Mouse (Mus musculus): ENCODE measurements around the gene P2rx1. TPM values are rescaled to one million over a fixed set of nuclear protein-coding genes. Genes with fewer than 3 reads are reported as not detected.

The P2rx1 gene
- polyA plus RNA-seq, 1 experiment = not detected

DNA sequence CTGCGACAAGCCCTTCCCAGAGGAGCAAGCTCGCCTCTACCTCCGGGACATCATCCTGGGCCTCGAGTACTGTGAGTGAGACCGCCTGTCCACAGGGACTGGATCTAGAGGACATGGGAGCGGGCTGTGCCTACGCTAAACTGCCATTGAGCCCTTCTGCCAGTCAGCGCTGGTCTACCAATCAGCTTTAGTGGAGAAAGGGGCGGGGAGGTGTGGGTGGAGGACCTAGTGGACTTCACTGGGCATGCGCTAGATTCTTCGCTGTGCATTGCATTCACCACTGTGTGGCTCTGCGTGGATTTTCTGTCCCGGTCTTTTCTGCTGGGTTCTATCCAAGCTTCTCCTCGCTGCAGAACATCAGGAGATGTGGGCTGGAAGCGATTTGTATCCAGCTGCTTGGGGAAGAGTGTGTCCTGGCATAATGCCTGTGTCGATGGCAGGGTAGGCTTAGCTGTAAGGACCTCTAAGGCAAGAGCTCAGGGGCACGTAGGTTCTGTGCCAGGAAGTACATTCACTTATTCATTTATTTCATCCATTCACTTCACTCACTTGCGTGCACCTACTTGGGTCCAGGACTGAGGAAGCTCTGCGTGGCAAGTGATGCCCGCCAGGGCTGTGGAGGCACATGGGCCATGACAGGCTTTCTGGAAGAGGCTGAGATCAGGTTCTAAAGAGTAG lies 32.1 kb downstream of the P2rx1 start:
- H3K9me3 ChIP-seq (replicated peaks; ENCODE audit: control insufficient read depth, insufficient read depth, low read length, poor library complexity, severe bottlenecking) = no peaks in the 10 kb centered on the region
- TF ChIP-seq EP300 (IDR thresholded peaks at IDR 0.05; ENCODE audit: insufficient read depth, low read depth, low read length) = no peak
- no peak for TF ChIP-seq POLR2A (IDR thresholded peaks at IDR 0.05; ENCODE audit: insufficient read depth, low read length)
- no peak for TF ChIP-seq CTCF (IDR thresholded peaks at IDR 0.05; ENCODE audit: low read depth, low read length)
- no peaks in the 10 kb centered on the region for H3K4me1 ChIP-seq (ENCODE audit: control insufficient read depth, insufficient read depth, low read length)
- H3K9ac ChIP-seq (ENCODE audit: low read depth, poor library complexity, severe bottlenecking) = no peak overlapping the region
- peak overlapping the region; percentile 24 for H3K4me3 ChIP-seq (ENCODE audit: low read depth, low read length)
- no peaks in the 10 kb centered on the region for H3K36me3 ChIP-seq (ENCODE audit: control insufficient read depth, insufficient read depth, low read length, poor library complexity, severe bottlenecking)
- no peak overlapping the region for H3K27ac ChIP-seq (ENCODE audit: insufficient read depth, low read length)
- no peaks in the 10 kb centered on the region for H3K27me3 ChIP-seq (ENCODE audit: control insufficient read depth, insufficient read depth, low read length, poor library complexity, severe bottlenecking)

- no peak overlapping the region for H3K9ac ChIP-seq (ENCODE audit: low read depth, poor library complexity, severe bottlenecking)
- H3K27me3 ChIP-seq (ENCODE audit: control insufficient read depth, insufficient read depth, low read length, poor library complexity, severe bottlenecking) = no peaks in the 10 kb centered on the region
- H3K4me3 ChIP-seq (ENCODE audit: low read depth, low read length) = no peak overlapping the region
- TF ChIP-seq POLR2A (IDR thresholded peaks at IDR 0.05; ENCODE audit: insufficient read depth, low read length) (no peak), EP300 (IDR thresholded peaks at IDR 0.05; ENCODE audit: insufficient read depth, low read depth, low read length) (no peak), CTCF (IDR thresholded peaks at IDR 0.05; ENCODE audit: low read depth, low read length) (no peak)
- no peaks in the 10 kb centered on the region for H3K4me1 ChIP-seq (ENCODE audit: control insufficient read depth, insufficient read depth, low read length)
- H3K36me3 ChIP-seq (ENCODE audit: control insufficient read depth, insufficient read depth, low read length, poor library complexity, severe bottlenecking) = no peaks in the 10 kb centered on the region
- H3K27ac ChIP-seq (ENCODE audit: insufficient read depth, low read length) = no peak overlapping the region
- H3K9me3 ChIP-seq (replicated peaks; ENCODE audit: control insufficient read depth, insufficient read depth, low read length, poor library complexity, severe bottlenecking) = no peaks in the 10 kb centered on the region
Observed at GRCm38 (mm10) chr11:73031536-73031935, 32.6 kb downstream of the P2rx1 start.

DNA sequence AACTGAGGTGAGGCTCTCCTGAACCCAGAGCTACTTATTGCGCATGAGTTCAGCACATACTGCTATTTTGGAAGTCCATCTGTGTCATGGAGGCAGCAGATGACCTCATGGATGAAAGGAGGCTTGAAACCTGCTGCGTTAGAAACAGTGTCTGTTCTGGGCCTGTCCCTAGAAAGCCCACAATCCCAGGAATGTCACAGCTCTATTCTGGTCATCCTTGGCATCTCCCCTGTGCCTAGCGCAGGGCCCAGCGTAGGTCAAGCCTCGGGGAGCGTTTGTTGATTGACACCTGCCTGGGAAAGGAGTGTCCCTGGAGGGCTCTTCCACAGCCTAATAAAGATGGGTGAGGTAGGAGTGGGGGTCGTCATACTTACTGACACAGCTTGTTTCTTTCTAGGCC lies 37.2 kb downstream of the P2rx1 start:
- no peak overlapping the region for H3K9ac ChIP-seq (ENCODE audit: low read depth, poor library complexity, severe bottlenecking)
- no peaks in the 10 kb centered on the region for H3K27me3 ChIP-seq (ENCODE audit: control insufficient read depth, insufficient read depth, low read length, poor library complexity, severe bottlenecking)
- no peaks in the 10 kb centered on the region for H3K9me3 ChIP-seq (replicated peaks; ENCODE audit: control insufficient read depth, insufficient read depth, low read length, poor library complexity, severe bottlenecking)
- H3K36me3 ChIP-seq (ENCODE audit: control insufficient read depth, insufficient read depth, low read length, poor library complexity, severe bottlenecking) = no peaks in the 10 kb centered on the region
- no peaks in the 10 kb centered on the region for H3K4me1 ChIP-seq (ENCODE audit: control insufficient read depth, insufficient read depth, low read length)
- TF ChIP-seq POLR2A (IDR thresholded peaks at IDR 0.05; ENCODE audit: insufficient read depth, low read length) (no peak), EP300 (IDR thresholded peaks at IDR 0.05; ENCODE audit: insufficient read depth, low read depth, low read length) (no peak), CTCF (IDR thresholded peaks at IDR 0.05; ENCODE audit: low read depth, low read length) (no peak)
- no peak overlapping the region for H3K27ac ChIP-seq (ENCODE audit: insufficient read depth, low read length)
- no peak overlapping the region for H3K4me3 ChIP-seq (ENCODE audit: low read depth, low read length)

DNA sequence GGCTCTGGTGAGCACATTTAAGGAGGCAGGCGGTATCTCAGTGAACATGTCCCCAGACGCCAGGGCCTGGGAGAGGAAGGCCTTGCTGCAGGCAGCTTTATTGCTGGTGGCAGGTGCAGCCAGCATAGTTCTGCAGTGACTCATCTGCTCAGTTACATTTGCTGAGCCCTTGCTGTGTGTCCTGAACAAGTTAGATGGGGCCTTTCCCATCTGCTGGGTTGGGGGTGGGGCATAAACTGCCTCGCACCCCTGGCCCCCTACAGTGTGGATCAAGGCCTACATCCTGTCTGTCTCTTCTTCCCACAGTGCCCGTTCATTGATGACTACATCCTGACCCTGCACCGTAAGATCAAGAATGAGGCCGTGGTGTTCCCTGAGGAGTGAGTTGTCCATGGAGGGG lies 38.0 kb downstream of the P2rx1 start:
- no peaks in the 10 kb centered on the region for H3K36me3 ChIP-seq (ENCODE audit: control insufficient read depth, insufficient read depth, low read length, poor library complexity, severe bottlenecking)
- H3K27me3 ChIP-seq (ENCODE audit: control insufficient read depth, insufficient read depth, low read length, poor library complexity, severe bottlenecking) = no peaks in the 10 kb centered on the region
- H3K9ac ChIP-seq (ENCODE audit: low read depth, poor library complexity, severe bottlenecking) = no peak overlapping the region
- H3K4me3 ChIP-seq (ENCODE audit: low read depth, low read length) = no peak overlapping the region
- no peaks in the 10 kb centered on the region for H3K4me1 ChIP-seq (ENCODE audit: control insufficient read depth, insufficient read depth, low read length)
- no peaks in the 10 kb centered on the region for H3K9me3 ChIP-seq (replicated peaks; ENCODE audit: control insufficient read depth, insufficient read depth, low read length, poor library complexity, severe bottlenecking)
- TF ChIP-seq EP300 (IDR thresholded peaks at IDR 0.05; ENCODE audit: insufficient read depth, low read depth, low read length) (peak; percentile 19; the same call in 1 of the 2 replicates), POLR2A (IDR thresholded peaks at IDR 0.05; ENCODE audit: insufficient read depth, low read length) (no peak), CTCF (IDR thresholded peaks at IDR 0.05; ENCODE audit: low read depth, low read length) (no peak)
- no peak overlapping the region for H3K27ac ChIP-seq (ENCODE audit: insufficient read depth, low read length)

DNA sequence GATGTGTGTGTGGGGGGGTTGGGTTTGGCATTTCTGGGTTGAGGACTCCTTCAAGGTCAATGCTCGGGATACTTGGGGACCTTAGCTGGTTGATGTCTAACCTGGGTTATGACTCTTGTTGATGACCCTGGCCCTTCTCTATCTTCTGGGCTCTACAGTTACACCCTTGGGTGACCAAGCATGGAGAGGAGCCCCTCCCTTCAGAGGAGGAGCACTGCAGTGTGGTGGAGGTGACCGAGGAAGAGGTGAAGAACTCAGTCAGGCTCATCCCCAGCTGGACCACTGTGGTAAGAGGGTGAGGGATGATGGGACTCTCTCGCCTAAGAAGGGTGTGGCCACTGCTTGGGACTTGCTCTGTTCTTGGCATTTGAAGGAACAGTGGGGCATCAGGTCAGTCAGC lies 38.8 kb downstream of the P2rx1 start:
- TF ChIP-seq EP300 (IDR thresholded peaks at IDR 0.05; ENCODE audit: insufficient read depth, low read depth, low read length) (no peak), POLR2A (IDR thresholded peaks at IDR 0.05; ENCODE audit: insufficient read depth, low read length) (no peak), CTCF (IDR thresholded peaks at IDR 0.05; ENCODE audit: low read depth, low read length) (no peak)
- Histone ChIP-seq H3K27me3 (ENCODE audit: control insufficient read depth, insufficient read depth, low read length, poor library complexity, severe bottlenecking) (no peaks in the 10 kb centered on the region), H3K4me1 (ENCODE audit: control insufficient read depth, insufficient read depth, low read length) (no peaks in the 10 kb centered on the region), H3K4me3 (ENCODE audit: low read depth, low read length) (no peak overlapping the region), H3K36me3 (ENCODE audit: control insufficient read depth, insufficient read depth, low read length, poor library complexity, severe bottlenecking) (no peaks in the 10 kb centered on the region), H3K9me3 (replicated peaks; ENCODE audit: control insufficient read depth, insufficient read depth, low read length, poor library complexity, severe bottlenecking) (no peaks in the 10 kb centered on the region), H3K27ac (ENCODE audit: insufficient read depth, low read length) (no peak overlapping the region), H3K9ac (ENCODE audit: low read depth, poor library complexity, severe bottlenecking) (no peak overlapping the region)

DNA sequence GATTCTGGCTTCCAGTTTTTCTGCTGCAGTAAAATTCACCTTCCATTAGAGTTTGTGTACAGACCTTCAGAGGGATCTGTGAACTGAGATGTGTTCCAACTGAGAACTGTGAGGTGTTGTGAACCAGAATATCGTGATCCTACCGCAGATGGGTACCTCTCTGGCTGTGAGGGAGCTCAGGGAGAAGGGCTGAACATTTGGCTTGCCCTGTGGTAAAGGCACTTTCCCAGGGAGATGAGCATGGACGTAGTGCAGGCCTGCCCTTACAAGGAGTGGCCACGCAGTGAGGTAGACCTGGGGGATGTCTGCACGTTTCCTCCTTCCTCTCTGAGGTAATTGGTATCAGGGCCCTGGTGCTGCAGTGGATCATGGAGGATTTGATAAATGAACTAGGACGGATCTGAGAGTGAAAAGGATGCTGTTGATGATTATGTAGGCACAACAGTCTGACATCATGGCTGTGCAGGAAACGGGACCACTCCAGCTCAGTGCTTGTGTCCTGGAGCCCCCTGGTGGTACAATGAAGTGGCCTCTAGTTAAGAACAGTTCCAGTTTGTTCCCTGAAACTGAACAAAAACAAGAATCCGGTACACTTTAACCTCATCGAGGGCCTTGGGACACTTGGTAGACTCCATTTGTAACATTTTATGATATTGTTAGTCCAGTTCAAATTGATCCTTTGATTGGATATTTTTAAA lies 40.3 kb downstream of the P2rx1 start:
- Histone ChIP-seq H3K9ac (ENCODE audit: low read depth, poor library complexity, severe bottlenecking) (no peak overlapping the region), H3K27me3 (ENCODE audit: control insufficient read depth, insufficient read depth, low read length, poor library complexity, severe bottlenecking) (no peaks in the 10 kb centered on the region), H3K27ac (ENCODE audit: insufficient read depth, low read length) (no peak overlapping the region), H3K4me1 (ENCODE audit: control insufficient read depth, insufficient read depth, low read length) (no peaks in the 10 kb centered on the region), H3K36me3 (ENCODE audit: control insufficient read depth, insufficient read depth, low read length, poor library complexity, severe bottlenecking) (no peaks in the 10 kb centered on the region), H3K9me3 (replicated peaks; ENCODE audit: control insufficient read depth, insufficient read depth, low read length, poor library complexity, severe bottlenecking) (no peaks in the 10 kb centered on the region), H3K4me3 (ENCODE audit: low read depth, low read length) (no peak overlapping the region)
- TF ChIP-seq EP300 (IDR thresholded peaks at IDR 0.05; ENCODE audit: insufficient read depth, low read depth, low read length) (no peak), CTCF (IDR thresholded peaks at IDR 0.05; ENCODE audit: low read depth, low read length) (peak; percentile 57)

All from ES-Bruce4 (cell line).